Comparison of ENCODE assay signal across 9 mouse cellular contexts in the genomic region with DNA sequence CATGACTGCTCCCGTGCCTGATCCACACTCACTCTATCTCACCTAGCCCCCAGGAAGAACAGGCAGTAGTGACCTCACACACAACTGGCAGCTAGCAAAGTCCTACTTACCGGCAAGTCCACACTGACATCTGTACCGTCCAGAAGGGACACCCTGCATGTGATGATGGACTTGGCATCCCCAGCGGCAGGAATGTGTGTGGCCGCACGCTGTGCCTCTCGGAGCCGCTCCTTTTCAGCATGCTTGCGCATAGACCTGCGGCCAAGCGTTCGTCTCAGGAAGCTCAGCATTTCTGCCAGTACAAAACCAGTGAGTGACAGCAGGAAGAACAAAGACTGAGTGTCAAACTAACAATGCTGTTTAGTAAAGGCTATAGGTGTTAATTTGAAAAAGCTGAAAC. TPM values are rescaled to one million over a fixed set of nuclear protein-coding genes. Genes with fewer than 3 reads are reported as not detected.
DNase-seq lines count a peak whose midpoint lies in the region; ATAC-seq lines count a peak whose summit lies in the region.
"Had no signal": no experiment of that assay in that cellular context is flagged by ENCODE, and none has a peak within 500 bp of the region (broad histone marks: within the 10 kb centered on the region; RNA-seq: fewer than 3 reads in every experiment).

No protein-coding gene starts in this region.

- no peak for ATAC-seq in neural tube, embryonic 11.5 days (ENCODE audit: insufficient read depth, low FRiP score, low TSS enrichment)
- peak; percentile 72; the same call in 1 of the 2 replicates for ATAC-seq in forebrain, embryonic 12.5 days (ENCODE audit: low FRiP score)
- ATAC-seq in hindbrain, embryonic 15.5 days (ENCODE audit: low FRiP score, low read depth) = 0 out of 2 replicates have a peak, but pooled peaks have one; percentile 38
- ATAC-seq in midbrain, embryonic 11.5 days (ENCODE audit: low FRiP score) = peak; percentile 84

- peak; percentile 37 for DNase-seq in neural tube, embryonic 11.5 days (ENCODE audit: low spot score)
- no peak for DNase-seq in neural tube, embryonic 10.5 days (ENCODE audit: extremely low spot score, low spot score)
- DNase-seq in midbrain, embryonic 11.5 days (ENCODE audit: low spot score, missing footprints) = peak; percentile 90
- DNase-seq in right cerebral cortex, adult 2 months (ENCODE audit: low spot score in 2 of 2) = no peak
- no peak for DNase-seq in c-Kit-positive CD71-positive TER-119-positive erythroid progenitor cells, embryonic 14.5 days (ENCODE audit: low spot score)
- no peak for DNase-seq in spleen, postnatal 14 days (ENCODE audit: low spot score in 2 of 2)

- no peak overlapping the region for H3K9ac ChIP-seq in neural tube, embryonic 11.5 days (ENCODE audit: low read length)
- H3K9ac ChIP-seq in forebrain, embryonic 12.5 days = no peak overlapping the region
- H3K9ac ChIP-seq in hindbrain, embryonic 15.5 days = no peak overlapping the region
- no peak overlapping the region for H3K9ac ChIP-seq in midbrain, embryonic 11.5 days (ENCODE audit: low read length)
- H3K9ac ChIP-seq: limb, embryonic 12.5 days had no signal

- H3K4me1 ChIP-seq in neural tube, embryonic 11.5 days (ENCODE audit: control insufficient read depth, insufficient read depth, low read length) = no peaks in the 10 kb centered on the region
- H3K4me1 ChIP-seq in forebrain, embryonic 12.5 days = peaks cover 15% of the 10 kb centered on the region
- peaks cover 8% of the 10 kb centered on the region for H3K4me1 ChIP-seq in hindbrain, embryonic 15.5 days (replicated peaks)
- H3K4me1 ChIP-seq in midbrain, embryonic 11.5 days (ENCODE audit: control insufficient read depth, insufficient read depth, low read length) = peaks cover 4% of the 10 kb centered on the region; the same call in 1 of the 2 replicates

- H3K4me2 ChIP-seq in neural tube, embryonic 11.5 days (ENCODE audit: low read depth) = no peak overlapping the region
- no peak overlapping the region for H3K4me2 ChIP-seq in forebrain, embryonic 12.5 days
- H3K4me2 ChIP-seq in hindbrain, embryonic 15.5 days = no peak overlapping the region
- no peak overlapping the region for H3K4me2 ChIP-seq in midbrain, embryonic 11.5 days
- H3K4me2 ChIP-seq: limb, embryonic 12.5 days had no signal

- no peaks in the 10 kb centered on the region for H3K9me3 ChIP-seq in neural tube, embryonic 11.5 days (ENCODE audit: control insufficient read depth, low read length)
- H3K9me3 ChIP-seq in forebrain, embryonic 12.5 days = no peaks in the 10 kb centered on the region
- no peaks in the 10 kb centered on the region for H3K9me3 ChIP-seq in hindbrain, embryonic 15.5 days
- no peaks in the 10 kb centered on the region for H3K9me3 ChIP-seq in midbrain, embryonic 11.5 days (ENCODE audit: control insufficient read depth, low read length)
- H3K9me3 ChIP-seq: limb, embryonic 12.5 days had no signal

- H3K27me3 ChIP-seq in neural tube, embryonic 11.5 days (ENCODE audit: control insufficient read depth, insufficient read depth, low read length) = no peaks in the 10 kb centered on the region
- H3K27me3 ChIP-seq in forebrain, embryonic 12.5 days = no peaks in the 10 kb centered on the region
- H3K27me3 ChIP-seq in hindbrain, embryonic 15.5 days = no peaks in the 10 kb centered on the region
- no peaks in the 10 kb centered on the region for H3K27me3 ChIP-seq in midbrain, embryonic 11.5 days (ENCODE audit: control insufficient read depth, insufficient read depth, low read length)
- H3K27me3 ChIP-seq: limb, embryonic 12.5 days had no signal

- no peaks in the 10 kb centered on the region for H3K36me3 ChIP-seq in neural tube, embryonic 11.5 days (ENCODE audit: control insufficient read depth, insufficient read depth, low read length)
- no peaks in the 10 kb centered on the region; the same call in 1 of the 2 replicates for H3K36me3 ChIP-seq in forebrain, embryonic 12.5 days (replicated peaks)
- H3K36me3 ChIP-seq in hindbrain, embryonic 15.5 days = no peaks in the 10 kb centered on the region
- H3K36me3 ChIP-seq in midbrain, embryonic 11.5 days (ENCODE audit: control insufficient read depth, insufficient read depth, low read length) = no peaks in the 10 kb centered on the region
- H3K36me3 ChIP-seq: limb, embryonic 12.5 days had no signal

- no peak overlapping the region for H3K27ac ChIP-seq in neural tube, embryonic 11.5 days (ENCODE audit: low read depth, low read length)
- no peak overlapping the region for H3K27ac ChIP-seq in forebrain, embryonic 12.5 days
- no peak overlapping the region for H3K27ac ChIP-seq in hindbrain, embryonic 15.5 days (replicated peaks)
- no peak overlapping the region for H3K27ac ChIP-seq in midbrain, embryonic 11.5 days (ENCODE audit: low read depth, low read length)
- H3K27ac ChIP-seq: limb, embryonic 12.5 days had no signal

- 74% methylated on average over 12 of the region's 12 CpGs for WGBS in neural tube, embryonic 11.5 days
- WGBS in forebrain, embryonic 12.5 days = 37% methylated on average over 12 of the region's 12 CpGs
- WGBS in hindbrain, embryonic 15.5 days = 34% methylated on average over 12 of the region's 12 CpGs
- 37% methylated on average over 12 of the region's 12 CpGs for WGBS in midbrain, embryonic 11.5 days

- H3K4me3 ChIP-seq in neural tube, embryonic 11.5 days (ENCODE audit: low read depth, low read length) = no peak overlapping the region
- no peak overlapping the region for H3K4me3 ChIP-seq in forebrain, embryonic 12.5 days (replicated peaks)
- H3K4me3 ChIP-seq in hindbrain, embryonic 15.5 days = no peak overlapping the region
- H3K4me3 ChIP-seq in midbrain, embryonic 11.5 days (ENCODE audit: low read depth, low read length) = no peak overlapping the region
- H3K4me3 ChIP-seq: limb, embryonic 12.5 days had no signal

RNA-seq across cellular contexts. Expression of a gene that starts 6.4 kb away (rescaled TPM):
- 30.4 and 33.3 TPM in 2 replicates for polyA plus RNA-seq in neural tube, embryonic 11.5 days (2014; fragmentation: Nextera tagmentation; extraction: Ambion mirVana)
- polyA plus RNA-seq in forebrain, embryonic 12.5 days (2016; fragmentation: Nextera tagmentation; extraction: Ambion mirVana) = 38.0 and 41.8 TPM in 2 replicates
- polyA plus RNA-seq in hindbrain, embryonic 15.5 days (2015; fragmentation: Nextera tagmentation; extraction: Ambion mirVana) = 17.6 and 20.6 TPM in 2 replicates
- polyA plus RNA-seq in midbrain, embryonic 11.5 days (2014; fragmentation: Nextera tagmentation; extraction: Ambion mirVana) = 48.9 and 50.0 TPM in 2 replicates

Comparison
In these comparisons a context has a peak if more than half of its experiments do, and no peak if none do; other contexts are left out.
1. DNase-seq: peak in neural tube, embryonic 11.5 days (single experiment) and midbrain, embryonic 11.5 days (single experiment); none in neural tube, embryonic 10.5 days (single experiment), right cerebral cortex, adult 2 months (0 of 2), c-Kit-positive CD71-positive TER-119-positive erythroid progenitor cells, embryonic 14.5 days (single experiment) and spleen, postnatal 14 days (0 of 2).